9 mouse cellular contexts compared by ENCODE assay signal in genomic region chr7:13022773-13023535, GRCm38 (mm10). TPM values are rescaled to one million over a fixed set of nuclear protein-coding genes. Genes with fewer than 3 reads are reported as not detected.
DNase-seq lines count a peak whose midpoint lies in the region; ATAC-seq and TF ChIP-seq lines count a peak whose summit lies in the region.
"Had no signal": no experiment of that assay in that cellular context is flagged by ENCODE, and none has a peak within 500 bp of the region (broad histone marks: within the 10 kb centered on the region; RNA-seq: fewer than 3 reads in every experiment).

No protein-coding gene starts in this region.

- H3K27me3 ChIP-seq in E14TG2a.4 (ENCODE audit: insufficient read depth, low read length), result no peaks in the 10 kb centered on the region
- H3K27me3 ChIP-seq in megakaryocyte, embryonic 14.5 days (replicated peaks), result no peaks in the 10 kb centered on the region

- peak overlapping the region; percentile 52 for H3K27ac ChIP-seq in embryonic fibroblast, embryonic 13.5 days (ENCODE audit: insufficient read depth, low read length)

- DNase-seq in adrenal gland, postnatal 36 days, result peak; percentile 81 to 86
- peak; percentile 70 to 72 for DNase-seq in heart, postnatal 10 days
- DNase-seq in kidney, postnatal 25 days, result peak; percentile 77 to 91
- peak; percentile 70 to 76 for DNase-seq in spleen, adult 18-20 months

- no peak; the same call in 1 of the 2 replicates for ATAC-seq in erythroid progenitor cell, adult 5-6 weeks (replicated peaks; ENCODE audit: low FRiP score, poor library complexity, severe bottlenecking)

- peak overlapping the region; percentile 100 for H3K4me3 ChIP-seq in E14TG2a.4 (replicated peaks; ENCODE audit: low read length)
- H3K4me3 ChIP-seq in embryonic fibroblast, embryonic 13.5 days (ENCODE audit: insufficient read depth, low read length), result peak overlapping the region; percentile 54
- H3K4me3 ChIP-seq in megakaryocyte, embryonic 14.5 days (replicated peaks), result peak overlapping the region; percentile 99

- H3K9me3 ChIP-seq in E14TG2a.4 (ENCODE audit: low read length), result no peaks in the 10 kb centered on the region
- no peaks in the 10 kb centered on the region for H3K9me3 ChIP-seq in megakaryocyte, embryonic 14.5 days

- peaks cover 31% of the 10 kb centered on the region for H3K36me3 ChIP-seq in E14TG2a.4 (ENCODE audit: insufficient read depth, low read length)
- H3K36me3 ChIP-seq in megakaryocyte, embryonic 14.5 days (replicated peaks; ENCODE audit: low read length), result peaks cover 26% of the 10 kb centered on the region

- intact Hi-C loops in heart, postnatal 10 days (cut with DNase I), result no loop called here

- peaks cover 52% of the 10 kb centered on the region for H3K4me1 ChIP-seq in E14TG2a.4 (replicated peaks; ENCODE audit: low read depth, low read length)
- peaks cover 2% of the 10 kb centered on the region; the same call in 1 of the 2 replicates for H3K4me1 ChIP-seq in embryonic fibroblast, embryonic 13.5 days (ENCODE audit: control insufficient read depth, insufficient read depth, low read length)
- H3K4me1 ChIP-seq in megakaryocyte, embryonic 14.5 days, result peaks cover 40% of the 10 kb centered on the region

- no peak for TF ChIP-seq CTCF in E14TG2a.4 (conservative IDR thresholded peaks at IDR 0.05; ENCODE audit: low read length)
- no peak for TF ChIP-seq CTCF in embryonic fibroblast, embryonic 13.5 days (IDR thresholded peaks at IDR 0.05; ENCODE audit: borderline replicate concordance, insufficient read depth, low read length)

- TF ChIP-seq POLR2A in embryonic fibroblast, embryonic 13.5 days (IDR thresholded peaks at IDR 0.05; ENCODE audit: low read depth, low read length), result peak; percentile 47

RNA-seq across cellular contexts. Expression of gene Chmp2a, which starts 11.7 kb away (rescaled TPM):
- total RNA-seq in adrenal gland, postnatal 36 days (2021), result 100 to 1,000 TPM; 178 to 225 TPM
- polyA plus RNA-seq in embryonic fibroblast, embryonic 13.5 days (2011; ENCODE audit: insufficient read length, low read depth, missing spikeins), result 85.6 and 98.6 TPM in 2 replicates
- 100 to 1,000 TPM; 137 to 143 TPM for total RNA-seq in heart, postnatal 10 days (2021)
- 404 and 592 TPM in 2 replicates for polyA plus RNA-seq in megakaryocyte, embryonic 14.5 days (2012; ENCODE audit: insufficient read depth, low replicate concordance)
- 116 and 138 TPM in 2 replicates for total RNA-seq in erythroid progenitor cell, adult 5-6 weeks (2015; ENCODE audit: low replicate concordance)
- 125 and 153 TPM in 2 replicates for total RNA-seq in erythroid progenitor cell, adult 5-6 weeks (2017; ENCODE audit: low replicate concordance)

RNA-seq across cellular contexts. Expression of gene Zbtb45, which starts 13.1 kb away (rescaled TPM):
- total RNA-seq in adrenal gland, postnatal 36 days (2021), result 10 to 100 TPM; 11.7 to 13.6 TPM
- 14.2 and 16.9 TPM in 2 replicates for polyA plus RNA-seq in embryonic fibroblast, embryonic 13.5 days (2011; ENCODE audit: insufficient read length, low read depth, missing spikeins)
- 10 to 100 TPM in 1 of 2 experiments, 1 to 10 TPM in 1; 9.7 to 11.8 TPM for total RNA-seq in heart, postnatal 10 days (2021)
- 52.8 and 179 TPM in 2 replicates for polyA plus RNA-seq in megakaryocyte, embryonic 14.5 days (2012; ENCODE audit: insufficient read depth, low replicate concordance)
- 4.0 and 10.1 TPM in 2 replicates for total RNA-seq in erythroid progenitor cell, adult 5-6 weeks (2015; ENCODE audit: low replicate concordance)
- total RNA-seq in erythroid progenitor cell, adult 5-6 weeks (2017; ENCODE audit: low replicate concordance), result 6.7 and 7.6 TPM in 2 replicates

RNA-seq across cellular contexts. Expression of gene Ube2m, which starts 15.1 kb away (rescaled TPM):
- 100 to 1,000 TPM; 173 to 178 TPM for total RNA-seq in adrenal gland, postnatal 36 days (2021)
- 273 and 288 TPM in 2 replicates for polyA plus RNA-seq in embryonic fibroblast, embryonic 13.5 days (2011; ENCODE audit: insufficient read length, low read depth, missing spikeins)
- total RNA-seq in heart, postnatal 10 days (2021), result 100 to 1,000 TPM; 185 to 188 TPM
- polyA plus RNA-seq in megakaryocyte, embryonic 14.5 days (2012; ENCODE audit: insufficient read depth, low replicate concordance), result 283 and 366 TPM in 2 replicates
- total RNA-seq in erythroid progenitor cell, adult 5-6 weeks (2015; ENCODE audit: low replicate concordance), result 70.0 and 96.9 TPM in 2 replicates
- total RNA-seq in erythroid progenitor cell, adult 5-6 weeks (2017; ENCODE audit: low replicate concordance), result 61.0 and 94.6 TPM in 2 replicates

RNA-seq across cellular contexts. Expression of gene Trim28, which starts 24.0 kb away (rescaled TPM):
- total RNA-seq in adrenal gland, postnatal 36 days (2021), result 100 to 1,000 TPM; 221 to 229 TPM
- 352 and 453 TPM in 2 replicates for polyA plus RNA-seq in embryonic fibroblast, embryonic 13.5 days (2011; ENCODE audit: insufficient read length, low read depth, missing spikeins)
- 100 to 1,000 TPM; 148 to 165 TPM for total RNA-seq in heart, postnatal 10 days (2021)
- 55.5 and 236 TPM in 2 replicates for polyA plus RNA-seq in megakaryocyte, embryonic 14.5 days (2012; ENCODE audit: insufficient read depth, low replicate concordance)
- 194 and 220 TPM in 2 replicates for total RNA-seq in erythroid progenitor cell, adult 5-6 weeks (2015; ENCODE audit: low replicate concordance)
- total RNA-seq in erythroid progenitor cell, adult 5-6 weeks (2017; ENCODE audit: low replicate concordance), result 137 and 141 TPM in 2 replicates

RNA-seq across cellular contexts. Expression of gene Slc27a5, which starts 25.0 kb away (rescaled TPM):
- under 1 TPM in 1 of 2 experiments, not detected in 1; 0.20 TPM for total RNA-seq in adrenal gland, postnatal 36 days (2021)
- polyA plus RNA-seq in embryonic fibroblast, embryonic 13.5 days (2011; ENCODE audit: insufficient read length, low read depth, missing spikeins), result not detected in 2 replicates
- not detected for total RNA-seq in heart, postnatal 10 days (2021)
- polyA plus RNA-seq in megakaryocyte, embryonic 14.5 days (2012; ENCODE audit: insufficient read depth, low replicate concordance), result not detected in 2 replicates
- total RNA-seq in erythroid progenitor cell, adult 5-6 weeks (2015; ENCODE audit: low replicate concordance), result not detected in 2 replicates
- not detected in 2 replicates for total RNA-seq in erythroid progenitor cell, adult 5-6 weeks (2017; ENCODE audit: low replicate concordance)
- total RNA-seq: gastrocnemius, postnatal 36 days had no signal
